Mouse (Mus musculus) C2C12 (cell line): ENCODE data around the gene Higd1c. TPM values are rescaled to one million over a fixed set of nuclear protein-coding genes. Genes with fewer than 3 reads are reported as not detected.

Source experiments
- H3K27me3 ChIP-seq: one replicate; pipeline ENCODE4 v1.6.1; 2011; ENCODE audit not compliant: control insufficient read depth, insufficient read depth, insufficient read length
- H3K36me3 ChIP-seq: one replicate; pipeline ENCODE4 v1.6.1; 2011; ENCODE audit not compliant: control insufficient read depth, insufficient read depth
- H3K4me3 ChIP-seq: one replicate; pipeline ENCODE4 v1.5.1; 2011; ENCODE audit warnings: mild to moderate bottlenecking, control low read depth; ENCODE audit not compliant: poor library complexity, insufficient read depth, severe bottlenecking
- H3K79me2 ChIP-seq: one replicate; pipeline ENCODE4 v1.6.1; 2011; ENCODE audit not compliant: control insufficient read depth, insufficient read depth
- H3K79me3 ChIP-seq: one replicate; pipeline ENCODE4 v1.6.1; 2011; ENCODE audit warnings: low read depth, control low read depth
- H3ac ChIP-seq: one replicate; pipeline ENCODE3; 2011; ENCODE audit warnings: low read depth; ENCODE audit not compliant: control insufficient read depth, insufficient read length
- CEBPB ChIP-seq: IDR thresholded peaks from one replicate; pipeline ENCODE4 v1.6.1; 2011; ENCODE audit warnings: low read depth, mild to moderate bottlenecking, control low read depth, moderate library complexity
- CTCF ChIP-seq: IDR thresholded peaks from one replicate; pipeline ENCODE4 v1.5.1; 2011; ENCODE audit not compliant: control insufficient read depth, insufficient read depth, insufficient read length
- FOSL1 ChIP-seq: IDR thresholded peaks from one replicate; pipeline ENCODE4 v1.8.0; 2011; ENCODE audit warnings: mild to moderate bottlenecking, low read length; ENCODE audit not compliant: poor library complexity, insufficient read depth, severe bottlenecking
- MAX ChIP-seq: IDR thresholded peaks from one replicate; pipeline ENCODE4 v1.6.1; 2011; ENCODE audit warnings: mild to moderate bottlenecking, control low read depth
- MYOD1 ChIP-seq: IDR thresholded peaks from one replicate; pipeline ENCODE4 v1.6.1; 2011; ENCODE audit warnings: low read depth; ENCODE audit not compliant: control insufficient read depth, insufficient read length
- MYOG ChIP-seq: IDR thresholded peaks from one replicate; pipeline ENCODE4 v1.6.1; 2011; ENCODE audit not compliant: control insufficient read depth, insufficient read length; ENCODE audit errors: extremely low read depth
- USF1 ChIP-seq: IDR thresholded peaks from one replicate; pipeline ENCODE4 v1.6.1; 2011; ENCODE audit warnings: low read depth, mild to moderate bottlenecking, control low read depth, moderate library complexity
- polyA plus RNA-seq: library from polyadenylated mRNA; unstranded; fragments of >200 nt; fragmentation: generic; extraction: Trizol; gene quantifications from one replicate; pipeline ENCODE4 v1.2.1, GENCODE M21; 2012; ENCODE audit warnings: missing spikeins

The Higd1c gene
- polyA plus RNA-seq, 1 experiment, result not detected

- TF ChIP-seq CTCF, result no peak
- no peak for TF ChIP-seq USF1
- no peak for TF ChIP-seq CEBPB
- peak; percentile 100 for TF ChIP-seq MYOD1
- TF ChIP-seq MAX, result no peak
- no peak for TF ChIP-seq FOSL1
- TF ChIP-seq MYOG, result no peak
Measured at GRCm38 (mm10) chr15:100414011-100414410, 49.7 kb downstream of the Higd1c start.

GRCm38 (mm10) chr15:100414942-100415341, 50.6 kb downstream of the Higd1c start:
- Histone ChIP-seq H3ac (no peak overlapping the region), H3K79me2 (peaks cover 99% of the 10 kb centered on the region), H3K4me3 (no peak overlapping the region), H3K79me3 (peaks cover 58% of the 10 kb centered on the region), H3K36me3 (peaks cover 12% of the 10 kb centered on the region), H3K27me3 (no peaks in the 10 kb centered on the region)
- TF ChIP-seq CEBPB (no peak), FOSL1 (no peak), MYOD1 (no peak), CTCF (no peak), MYOG (no peak), MAX (no peak), USF1 (no peak)

More at GRCm38 (mm10) chr15:100414011-100414410, 49.7 kb downstream of the Higd1c start:
- H3ac ChIP-seq, result no peak overlapping the region
- peaks cover 15% of the 10 kb centered on the region for H3K36me3 ChIP-seq
- H3K27me3 ChIP-seq, result no peaks in the 10 kb centered on the region
- H3K4me3 ChIP-seq, result no peak overlapping the region
- peaks cover 92% of the 10 kb centered on the region for H3K79me2 ChIP-seq
- H3K79me3 ChIP-seq, result peaks cover 51% of the 10 kb centered on the region

- no peak overlapping the region for H3K4me3 ChIP-seq
- H3K79me2 ChIP-seq, result peaks cover 99% of the 10 kb centered on the region
- peaks cover 60% of the 10 kb centered on the region for H3K79me3 ChIP-seq
- no peaks in the 10 kb centered on the region for H3K27me3 ChIP-seq
- TF ChIP-seq FOSL1 (no peak), CEBPB (no peak)
- no peak overlapping the region for H3ac ChIP-seq
- peaks cover 6% of the 10 kb centered on the region for H3K36me3 ChIP-seq
Measured at GRCm38 (mm10) chr15:100415684-100416083, 51.3 kb downstream of the Higd1c start.

GRCm38 (mm10) chr15:100417854-100418450, 53.6 kb downstream of the Higd1c start:
- Histone ChIP-seq H3K27me3 (no peaks in the 10 kb centered on the region), H3K36me3 (peaks cover 6% of the 10 kb centered on the region), H3K79me2 (peaks cover 98% of the 10 kb centered on the region), H3K79me3 (peaks cover 65% of the 10 kb centered on the region), H3K4me3 (no peak overlapping the region), H3ac (no peak overlapping the region)
- TF ChIP-seq FOSL1, result no peak

GRCm38 (mm10) chr15:100419311-100419710, 55.0 kb downstream of the Higd1c start:
- H3K4me3 ChIP-seq, result no peak overlapping the region
- no peak overlapping the region for H3ac ChIP-seq
- peaks cover 59% of the 10 kb centered on the region for H3K79me3 ChIP-seq
- peaks cover 6% of the 10 kb centered on the region for H3K36me3 ChIP-seq
- H3K79me2 ChIP-seq, result peaks cover 84% of the 10 kb centered on the region
- TF ChIP-seq MYOD1 (no peak), MYOG (no peak), FOSL1 (no peak), CTCF (no peak), USF1 (no peak), MAX (no peak), CEBPB (no peak)
- no peaks in the 10 kb centered on the region for H3K27me3 ChIP-seq

- H3K79me2 ChIP-seq, result peaks cover 76% of the 10 kb centered on the region
- no peak overlapping the region for H3K4me3 ChIP-seq
- no peaks in the 10 kb centered on the region for H3K27me3 ChIP-seq
- H3ac ChIP-seq, result no peak overlapping the region
- H3K79me3 ChIP-seq, result peaks cover 51% of the 10 kb centered on the region
- TF ChIP-seq USF1, result no peak
- TF ChIP-seq MAX, result no peak
- no peak for TF ChIP-seq CEBPB
- TF ChIP-seq CTCF, result no peak
- TF ChIP-seq FOSL1, result no peak
- no peak for TF ChIP-seq MYOG
- TF ChIP-seq MYOD1, result no peak
- H3K36me3 ChIP-seq, result peaks cover 6% of the 10 kb centered on the region
Measured at GRCm38 (mm10) chr15:100419901-100420745, 55.8 kb downstream of the Higd1c start.
